Mouse (Mus musculus): Measurements from ENCODE around the gene Wdr47.

- TF ChIP-seq HCFC1 (IDR thresholded peaks at IDR 0.05; ENCODE audit: borderline replicate concordance, insufficient read depth, low read length), result no peak
- TF ChIP-seq MAFK (IDR thresholded peaks at IDR 0.05; ENCODE audit: insufficient read depth, low read depth, low read length), result no peak
- TF ChIP-seq ZC3H11A (IDR thresholded peaks at IDR 0.05; ENCODE audit: borderline replicate concordance, low read depth, low read length), result no peak
- no peak for TF ChIP-seq CHD2 (IDR thresholded peaks at IDR 0.05; ENCODE audit: low read depth, low read length)
- TF ChIP-seq ZNF384 (IDR thresholded peaks at IDR 0.05; ENCODE audit: low read depth, low read length), result no peak
These were observed 17.1 kb upstream of the Wdr47 start for GRCm38 (mm10) chr3:108574018-108574417.

Data from ES-E14 (cell line).